Mouse (Mus musculus): ENCODE results near the gene Mroh7.

DNA sequence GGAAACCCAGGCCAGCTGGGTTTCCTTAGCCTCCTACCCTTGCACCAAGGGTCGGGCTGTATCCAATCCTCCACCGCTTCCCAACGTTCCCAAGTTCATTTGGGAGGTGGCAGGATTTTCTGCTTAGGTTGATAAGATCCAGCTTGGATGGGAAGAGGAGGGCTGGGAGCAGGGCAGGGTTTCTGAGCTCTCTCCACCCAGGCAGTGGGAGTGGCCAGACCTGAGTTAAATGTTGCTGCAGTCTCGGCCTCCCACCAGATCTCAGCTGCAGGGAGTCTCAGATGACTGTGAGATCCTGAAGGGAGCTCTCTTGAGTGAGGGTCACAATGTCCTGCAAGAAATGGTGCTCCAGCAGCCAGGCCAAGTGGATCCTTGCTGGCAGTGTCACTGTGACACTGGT, 2.9 kb upstream of the Mroh7 start, which contains the start of gene Fam151a:
- TF ChIP-seq GATA1 (IDR thresholded peaks at IDR 0.05; ENCODE audit: low read length), result no peak
- TF ChIP-seq TAL1 (IDR thresholded peaks at IDR 0.05; ENCODE audit: low read length), result no peak

Data from erythroblast, embryonic 14.5 days (primary cell).